Mouse (Mus musculus) adipose tissue, adult 10 weeks (tissue): ENCODE data around the gene Vwa1. TPM values are rescaled to one million over a fixed set of nuclear protein-coding genes. Genes with fewer than 3 reads are reported as not detected.

ENCODE experiments used
- polyA plus RNA-seq: library from polyadenylated mRNA; stranded (reverse); fragments of 350-450 nt; fragmentation: Illumina TruSeq; extraction: RNeasy Lipid Tissue Mini Kit (QIAGEN cat#74804); gene quantifications from one replicate; pipeline ENCODE4 v1.2.3, GENCODE M21; 2014; ENCODE audit warnings: low read depth, low replicate concordance

Vwa1 gene
- polyA plus RNA-seq = 15.1 TPM

GRCm38 (mm10) chr4:155774280-155774754, at the start of gene Vwa1:
TSS of gene Vwa1 (minus strand) at chr4:155774698.

GRCm38 (mm10) chr4:155811929-155812664, 37.6 kb upstream of the Vwa1 start, which contains the start of gene Ccnl2:
TSS of gene Ccnl2 (plus strand) at chr4:155812489.

GRCm38 (mm10) chr4:155802741-155803339, 28.3 kb upstream of the Vwa1 start, which contains the start of gene Mrpl20:
TSS of gene Mrpl20 (plus strand) at chr4:155802878.

GRCm38 (mm10) chr4:155790021-155790489, 15.6 kb upstream of the Vwa1 start, which contains the start of gene Ankrd65:
TSS of gene Ankrd65 (plus strand) at chr4:155790439.

GRCm38 (mm10) chr4:155785819-155786218, 11.3 kb upstream of the Vwa1 start, which contains the start of gene Tmem88b:
TSS of gene Tmem88b (minus strand) at chr4:155785874.

GRCm38 (mm10) chr4:155760613-155761355, 13.7 kb downstream of the Vwa1 start, which contains the start of gene Atad3a:
TSS of gene Atad3a (minus strand) at chr4:155761093.

GRCm38 (mm10) chr4:155734350-155734941, 40.1 kb downstream of the Vwa1 start, which contains the start of gene Tmem240:
TSS of gene Tmem240 (plus strand) at chr4:155734800.

Other genes starting within 250 kb of the Vwa1 start
- 135 TPM for gene Nadk, start 212.3 kb downstream of the Vwa1 start, polyA plus RNA-seq
- gene Slc35e2, start 173.3 kb downstream of the Vwa1 start, polyA plus RNA-seq = 26.1 TPM
- 63.7 TPM for gene Cdk11b, start 149.8 kb downstream of the Vwa1 start, polyA plus RNA-seq
- not detected for gene Gm10563, start 129.3 kb downstream of the Vwa1 start, polyA plus RNA-seq
- 32.0 TPM for gene Mmp23, start 121.3 kb downstream of the Vwa1 start, polyA plus RNA-seq
- gene Mib2, start 105.5 kb downstream of the Vwa1 start, polyA plus RNA-seq = 31.0 TPM
- 18.7 TPM for gene Fndc10, start 80.4 kb downstream of the Vwa1 start, polyA plus RNA-seq
- gene Ssu72, start 69.9 kb downstream of the Vwa1 start, polyA plus RNA-seq = 69.1 TPM
- 0.89 TPM for gene Tmem240, start 39.9 kb downstream of the Vwa1 start, polyA plus RNA-seq
- 33.3 TPM for gene Atad3a, start 13.6 kb downstream of the Vwa1 start, polyA plus RNA-seq
- 5.9 TPM for gene Tmem88b, start 11.2 kb upstream of the Vwa1 start, polyA plus RNA-seq
- gene Ankrd65, start 15.7 kb upstream of the Vwa1 start, polyA plus RNA-seq = 2.4 TPM
- gene Mrpl20, start 28.2 kb upstream of the Vwa1 start, polyA plus RNA-seq = 111 TPM
- gene Ccnl2, start 37.8 kb upstream of the Vwa1 start, polyA plus RNA-seq = 107 TPM
- gene Aurkaip1, start 56.6 kb upstream of the Vwa1 start, polyA plus RNA-seq = 96.0 TPM
- gene Mxra8, start 65.0 kb upstream of the Vwa1 start, polyA plus RNA-seq = 87.1 TPM
- 63.2 TPM for gene Dvl1, start 72.7 kb upstream of the Vwa1 start, polyA plus RNA-seq
- gene Tas1r3, start 88.7 kb upstream of the Vwa1 start, polyA plus RNA-seq = 0.24 TPM
- gene Cptp, start 94.7 kb upstream of the Vwa1 start, polyA plus RNA-seq = 15.3 TPM
- gene Ints11, start 94.8 kb upstream of the Vwa1 start, polyA plus RNA-seq = 20.0 TPM
- gene Pusl1, start 117.1 kb upstream of the Vwa1 start, polyA plus RNA-seq = 20.0 TPM
- gene Acap3, start 117.1 kb upstream of the Vwa1 start, polyA plus RNA-seq = 9.8 TPM
- gene Ube2j2, start 169.1 kb upstream of the Vwa1 start, polyA plus RNA-seq = 49.1 TPM
- 116 TPM for gene C1qtnf12, start 187.6 kb upstream of the Vwa1 start, polyA plus RNA-seq
- 5.6 TPM for gene B3galt6, start 218.0 kb upstream of the Vwa1 start, polyA plus RNA-seq
- 298 TPM for gene Sdf4, start 218.2 kb upstream of the Vwa1 start, polyA plus RNA-seq
- gene Tnfrsf4, start 239.1 kb upstream of the Vwa1 start, polyA plus RNA-seq = 2.4 TPM